Mouse (Mus musculus) Patski (cell line): ENCODE data around the gene Fam92a. TPM values are rescaled to one million over a fixed set of nuclear protein-coding genes. Genes with fewer than 3 reads are reported as not detected.
A peak's percentile ranks its signal among the peaks of the same experiment; 100 is the strongest.
"Not testable (repeated sequence)": the region's sequence is repeated elsewhere in the genome, so short reads cannot be mapped to it uniquely, and the experiment has no call there.

Experiments used
- ATAC-seq: fragments of 100-300 bp; one replicate; pipeline ENCODE4 v1.8.0; 2021
- CTCF ChIA-PET: fragments of 350-600 bp; sonication (Branson Sonifier 250); formaldehyde crosslinking; loops from one replicate; lab custom pipeline; 2022; ENCODE audit warnings: inconsistent platforms; lab: Charles Lee
- POLR2A ChIA-PET: fragments of 350-600 bp; sonication (Branson Sonifier 250); formaldehyde crosslinking; loops from one replicate; lab custom pipeline; 2022; ENCODE audit warnings: antibody characterized with exemption, inconsistent platforms; lab: Charles Lee
- DNase-seq: peaks from one replicate; pipeline ENCODE4 v3.0.0-alpha.2; 2011; ENCODE audit warnings: low read depth, low spot score
- H3K27me3 ChIP-seq: fragments of 371-371 bp; one replicate; pipeline ENCODE4 v1.5.1; 2021
- CTCF ChIP-seq: fragments of 100-300 bp; IDR thresholded peaks from one replicate; pipeline ENCODE4 v1.5.1; 2021
- in situ Hi-C: fragments of 300-500 bp; cut with MboI; formaldehyde crosslinking; loops from 3 replicates; pipeline ENCODE4 v1.11.1; 2018; ENCODE audit warnings: low pct_unique_long_range_greater_than_20kb, mixed read lengths
- polyA plus RNA-seq: library from polyadenylated mRNA; unstranded; gene quantifications from one replicate; pipeline ENCODE4 v1.2.3, GENCODE M21; 2021

The Fam92a gene
- 81.2 TPM for polyA plus RNA-seq

- H3K27me3 ChIP-seq = no peaks in the 10 kb centered on the region
- ChIA-PET CTCF (no interaction called here), POLR2A (interaction anchor here (1.0 to 1.1 kb wide), 2 partner anchors 13 to 21 kb away, joined by 3 read pairs; no protein-coding TSS in a partner anchor)
- ATAC-seq (peak; percentile 92), DNase-seq (peak; percentile 6)
- TF ChIP-seq CTCF = no peak
- in situ Hi-C loops = no loop called here
These were observed at the start of gene Fam92a for GRCm38 (mm10) chr4:12171318-12172091. Gene Fam92a (minus strand): TSS chr4:12172015.

GRCm38 (mm10) chr4:12178992-12179391 is 7.2 kb upstream of the Fam92a start:
- CTCF ChIA-PET = no interaction called here
- DNase-seq (no peak), ATAC-seq (no peak)
- POLR2A ChIA-PET = no interaction called here
- TF ChIP-seq CTCF = no peak
- H3K27me3 ChIP-seq = no peaks in the 10 kb centered on the region
- in situ Hi-C loops = no loop called here

- DNase-seq (peak; percentile 15), ATAC-seq (no peak)
- in situ Hi-C loops = no loop called here
- H3K27me3 ChIP-seq = no peaks in the 10 kb centered on the region
- POLR2A ChIA-PET = interaction anchor here (1.0 to 1.1 kb wide), 2 partner anchors 13 to 21 kb away, joined by 3 read pairs; no protein-coding TSS in a partner anchor
- CTCF ChIA-PET = no interaction called here
- TF ChIP-seq CTCF = no peak
These were observed 863 bp downstream of the Fam92a start for GRCm38 (mm10) chr4:12170986-12171317.

- ChIA-PET CTCF (interaction anchor here (1.1 kb wide), 1 partner anchor 17 kb away, joined by 3 read pairs; no protein-coding TSS in a partner anchor), POLR2A (no interaction called here)
- DNase-seq (no peak), ATAC-seq (no peak)
- no peak for TF ChIP-seq CTCF
- H3K27me3 ChIP-seq = no peaks in the 10 kb centered on the region
- in situ Hi-C loops = loop anchor here (5.0 kb wide), 1 partner anchor 50 kb away; no protein-coding TSS in a partner anchor
These were observed 24.2 kb downstream of the Fam92a start for GRCm38 (mm10) chr4:12147660-12148059.

GRCm38 (mm10) chr4:12141516-12141915 is 30.3 kb downstream of the Fam92a start:
- DNase-seq, in situ Hi-C loops, POLR2A ChIA-PET, H3K27me3 ChIP-seq, CTCF ChIA-PET, ATAC-seq: not testable (repeated sequence)

- CTCF ChIA-PET, in situ Hi-C loops, POLR2A ChIA-PET, H3K27me3 ChIP-seq, DNase-seq: not testable (repeated sequence)
- peak; percentile 94 for ATAC-seq
These were observed 31.2 kb downstream of the Fam92a start for GRCm38 (mm10) chr4:12140592-12141062.

- DNase-seq (peak; percentile 20), ATAC-seq (peak; percentile 95)
- H3K27me3 ChIP-seq, in situ Hi-C loops, POLR2A ChIA-PET, CTCF ChIA-PET: not testable (repeated sequence)
These were observed 31.7 kb downstream of the Fam92a start, which contains the start of gene Rbm12b1 for GRCm38 (mm10) chr4:12140141-12140567. Gene Rbm12b1 (plus strand): TSS chr4:12140264.

Other genes starting within 250 kb of the Fam92a start
- not detected for gene Gm10604, start 190.8 kb downstream of the Fam92a start, polyA plus RNA-seq
- 8.1 TPM for gene Rbm12b2, start 82.6 kb downstream of the Fam92a start, polyA plus RNA-seq
- 9.8 TPM for gene Rbm12b1, start 31.8 kb downstream of the Fam92a start, polyA plus RNA-seq